Mouse (Mus musculus): ENCODE data around the gene Bicdl1. TPM values are rescaled to one million over a fixed set of nuclear protein-coding genes. Genes with fewer than 3 reads are reported as not detected.

Bicdl1 gene
- polyA plus RNA-seq, 1 experiment from 2014 or later, result 11.4 TPM

DNA sequence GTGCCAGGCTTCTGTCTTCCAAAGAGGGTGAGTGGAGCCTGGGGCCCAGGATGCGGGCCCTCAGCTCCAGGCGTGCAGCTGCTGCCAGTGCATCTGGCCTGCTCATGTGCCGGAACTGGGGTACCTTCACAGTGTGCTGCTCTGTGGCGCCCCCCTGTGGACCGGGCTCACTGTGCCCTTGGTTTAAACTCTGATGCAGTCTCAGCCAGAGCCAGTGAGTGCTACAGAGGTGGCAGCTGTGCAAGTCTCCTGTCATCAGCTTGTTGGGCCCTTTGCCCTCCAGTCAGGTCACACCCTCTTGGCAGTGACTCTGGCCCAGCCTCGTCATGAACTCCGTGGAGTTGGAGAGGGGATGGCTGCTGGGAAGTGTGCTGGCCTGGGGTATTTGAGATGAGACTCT lies 116.5 kb downstream of the Bicdl1 start:
- no peak overlapping the region for H3K4me2 ChIP-seq (replicated peaks)
- H3K4me1 ChIP-seq, result no peaks in the 10 kb centered on the region
- no peak overlapping the region for H3K4me3 ChIP-seq
- no peaks in the 10 kb centered on the region for H3K9me3 ChIP-seq
- peaks cover 100% of the 10 kb centered on the region for H3K36me3 ChIP-seq
- 85% methylated on average over 7 of the region's 7 CpGs for WGBS
- no peak overlapping the region for H3K9ac ChIP-seq
- H3K27ac ChIP-seq, result no peak overlapping the region
- no peak for ATAC-seq (ENCODE audit: low FRiP score, low read depth)
- H3K27me3 ChIP-seq, result no peaks in the 10 kb centered on the region

DNA sequence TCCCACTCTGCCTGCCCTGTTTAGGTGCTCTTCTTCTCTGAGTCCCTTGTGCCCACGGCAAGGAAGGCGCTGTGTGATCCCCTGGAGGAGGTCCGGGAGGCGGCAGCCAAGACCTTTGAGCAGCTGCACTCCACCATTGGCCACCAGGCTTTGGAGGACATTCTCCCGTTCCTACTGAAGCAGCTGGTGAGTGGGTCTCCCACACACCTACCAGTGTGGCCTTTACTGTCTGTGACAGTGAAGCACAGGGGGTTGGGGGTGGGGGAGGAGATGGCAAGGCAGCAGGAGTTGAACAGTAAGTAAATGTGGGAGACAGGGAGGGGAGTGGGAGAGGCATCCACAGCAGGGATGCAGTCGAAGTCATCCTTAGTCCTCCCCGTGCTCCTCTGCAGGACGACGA lies 118.1 kb downstream of the Bicdl1 start:
- H3K27ac ChIP-seq, result no peak overlapping the region
- ATAC-seq (ENCODE audit: low FRiP score, low read depth), result no peak
- H3K9me3 ChIP-seq, result no peaks in the 10 kb centered on the region
- no peaks in the 10 kb centered on the region for H3K27me3 ChIP-seq
- H3K4me3 ChIP-seq, result no peak overlapping the region
- H3K4me1 ChIP-seq, result no peaks in the 10 kb centered on the region
- no peak overlapping the region for H3K9ac ChIP-seq
- H3K36me3 ChIP-seq, result peaks cover 100% of the 10 kb centered on the region
- H3K4me2 ChIP-seq (replicated peaks), result no peak overlapping the region
- 93% methylated on average over 9 of the region's 9 CpGs for WGBS

GRCm38 (mm10) chr5:115611566-115611965 lies 119.9 kb downstream of the Bicdl1 start:
- Histone ChIP-seq H3K4me2 (replicated peaks) (no peak overlapping the region), H3K27me3 (no peaks in the 10 kb centered on the region), H3K9ac (no peak overlapping the region; the same call in 1 of the 2 replicates), H3K9me3 (no peaks in the 10 kb centered on the region), H3K36me3 (peaks cover 99% of the 10 kb centered on the region), H3K27ac (no peak overlapping the region), H3K4me1 (no peaks in the 10 kb centered on the region), H3K4me3 (no peak overlapping the region)
- ATAC-seq (ENCODE audit: low FRiP score, low read depth), result no peak
- 90% methylated on average over 11 of the region's 11 CpGs for WGBS

DNA sequence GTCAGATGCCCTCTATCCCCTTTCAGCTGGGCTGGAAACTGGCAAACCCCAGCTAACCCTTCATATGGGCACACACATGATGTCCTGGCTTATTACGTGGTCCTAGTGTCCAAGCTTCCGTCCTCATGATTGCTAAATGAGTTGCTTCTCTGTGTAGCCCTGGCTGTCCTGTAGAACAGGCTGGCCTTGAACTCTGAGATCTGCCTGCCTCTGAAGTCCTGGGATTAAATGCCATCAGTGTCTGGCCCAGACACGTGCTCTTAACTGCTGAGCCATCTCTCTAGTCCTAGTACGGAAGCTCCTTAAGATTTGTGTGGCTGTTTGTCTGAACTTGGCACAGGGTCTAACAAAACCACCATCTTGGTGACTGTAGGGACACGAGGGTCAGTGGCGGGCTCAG lies 127.9 kb downstream of the Bicdl1 start:
- Histone ChIP-seq H3K4me1 (no peaks in the 10 kb centered on the region), H3K36me3 (peaks cover 91% of the 10 kb centered on the region), H3K9ac (no peak overlapping the region), H3K27me3 (no peaks in the 10 kb centered on the region), H3K9me3 (no peaks in the 10 kb centered on the region), H3K27ac (no peak overlapping the region), H3K4me3 (no peak overlapping the region), H3K4me2 (replicated peaks) (no peak overlapping the region)
- WGBS, result 95% methylated on average over 6 of the region's 6 CpGs
- no peak for ATAC-seq (ENCODE audit: low FRiP score, low read depth)

Small RNA genes within 50 kb of the gene (microRNA-seq; reads per million reads assigned to microRNA genes)
- gene Mir7030, result not detected

Other genes with a start within 250 kb of the Bicdl1 start
- gene Sirt4, start 246.9 kb downstream of the Bicdl1 start, polyA plus RNA-seq (2015; fragmentation: Nextera tagmentation; extraction: Ambion mirVana), result 25.8 and 27.5 TPM in 2 replicates
- gene Pxn, start 224.9 kb downstream of the Bicdl1 start, polyA plus RNA-seq (2015; fragmentation: Nextera tagmentation; extraction: Ambion mirVana), result 46.9 and 54.0 TPM in 2 replicates
- gene Rplp0, start 172.2 kb downstream of the Bicdl1 start, polyA plus RNA-seq (2015; fragmentation: Nextera tagmentation; extraction: Ambion mirVana), result 1,446 and 1,459 TPM in 2 replicates
- 46.1 and 48.2 TPM in 2 replicates for gene Gcn1l1, start 166.4 kb downstream of the Bicdl1 start, polyA plus RNA-seq (2015; fragmentation: Nextera tagmentation; extraction: Ambion mirVana)
- 14.5 and 15.2 TPM in 2 replicates for gene Rab35, start 99.7 kb downstream of the Bicdl1 start, polyA plus RNA-seq (2015; fragmentation: Nextera tagmentation; extraction: Ambion mirVana)
- gene Cit, start 113.7 kb upstream of the Bicdl1 start, polyA plus RNA-seq (2015; fragmentation: Nextera tagmentation; extraction: Ambion mirVana), result 28.6 and 28.9 TPM in 2 replicates

Data from limb, embryonic 13.5 days (tissue).